Mouse (Mus musculus) cerebellum, adult 9-11 months (tissue): Measurements from ENCODE around the gene Abcg4.

Source experiments
- DNase-seq: peaks from one replicate; pipeline ENCODE4 v3.0.0; 2022

Gene Abcg4

GRCm38 (mm10) chr9:44269077-44269476 lies 19.3 kb downstream of the Abcg4 start:
- DNase-seq = no peak

- no peak for DNase-seq
Observed at GRCm38 (mm10) chr9:44268432-44268831, 20.0 kb downstream of the Abcg4 start, which contains the start of gene Nlrx1. Gene Nlrx1 (minus strand): TSS chr9:44268599.

DNA sequence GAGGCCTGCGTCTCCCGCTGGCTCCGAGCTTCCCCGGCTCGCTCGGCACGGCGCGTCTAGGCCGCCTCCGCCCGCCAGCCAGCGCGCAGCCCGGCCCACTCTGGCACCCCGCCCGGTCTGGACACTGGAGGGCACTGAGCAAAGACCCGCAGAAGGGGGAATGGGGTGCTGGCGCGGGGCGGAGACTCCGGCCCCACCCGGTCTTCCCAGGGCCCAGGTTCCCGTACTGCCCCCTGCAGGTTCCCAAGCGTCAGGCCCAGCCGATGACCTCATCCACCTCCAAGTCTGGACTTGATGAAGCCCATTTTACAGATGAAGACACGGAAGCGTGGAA lies 20.4 kb downstream of the Abcg4 start:
- DNase-seq = peak; percentile 88

DNA sequence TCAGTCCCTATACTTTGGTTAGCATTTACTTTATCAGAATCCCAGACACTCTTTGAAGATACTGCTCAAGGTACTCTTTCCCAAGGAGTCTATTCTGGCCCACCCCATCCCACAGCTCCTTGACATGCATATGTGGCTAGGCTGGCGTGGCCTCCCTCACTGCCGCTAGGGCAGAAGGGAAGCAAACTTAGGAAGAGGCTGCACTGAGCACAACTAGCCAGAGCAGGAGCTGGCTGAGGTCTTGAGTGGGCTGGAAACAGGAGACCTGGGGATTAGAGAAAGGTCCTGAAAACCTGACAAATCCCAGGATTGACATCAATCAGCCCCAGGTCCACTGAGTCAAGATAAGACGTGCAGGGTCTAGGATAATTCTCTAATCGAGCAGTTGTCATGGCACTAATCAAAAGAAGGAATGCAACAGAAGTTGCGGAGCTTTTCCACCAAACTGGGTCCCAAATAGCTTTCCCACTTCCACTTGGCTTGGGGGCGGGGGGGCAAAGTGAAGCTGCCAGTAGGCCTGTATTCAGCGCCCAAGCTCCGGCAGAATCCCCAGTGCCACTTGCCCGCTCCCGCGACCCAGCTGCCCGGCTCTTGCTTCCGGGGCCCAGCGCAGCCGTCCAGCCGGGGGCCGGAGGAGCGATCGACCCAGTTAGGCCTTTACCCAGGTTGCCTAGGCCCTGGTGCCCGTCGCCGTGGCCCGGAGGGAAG lies 20.9 kb downstream of the Abcg4 start:
- DNase-seq = no peak

GRCm38 (mm10) chr9:44266478-44267226 lies 21.8 kb downstream of the Abcg4 start:
- no peak for DNase-seq

- DNase-seq = no peak
Observed at GRCm38 (mm10) chr9:44261388-44261787, 27.0 kb downstream of the Abcg4 start.

- no peak for DNase-seq
Observed at GRCm38 (mm10) chr9:44259014-44259413, 29.4 kb downstream of the Abcg4 start.

GRCm38 (mm10) chr9:44256213-44256612 lies 32.2 kb downstream of the Abcg4 start:
- DNase-seq = no peak

DNA sequence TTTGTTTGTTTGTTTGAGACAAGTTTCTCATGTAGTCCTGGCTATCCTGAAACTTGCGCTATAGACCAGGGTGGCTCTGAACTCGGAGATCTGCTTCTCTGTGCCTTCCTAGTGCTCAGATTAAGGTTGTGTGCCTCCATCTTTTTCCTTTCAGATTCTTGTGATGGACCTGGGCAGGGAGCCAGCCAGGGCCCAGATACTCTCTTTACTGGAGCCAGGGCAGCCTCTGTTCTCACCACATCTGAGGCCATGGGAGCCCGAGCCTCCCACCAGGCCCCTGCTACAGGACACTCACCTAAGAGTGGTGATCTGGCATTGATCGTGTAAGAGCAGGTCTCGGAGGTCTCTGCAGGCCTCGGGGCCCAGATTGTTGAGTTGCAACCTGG lies 33.3 kb downstream of the Abcg4 start:
- no peak for DNase-seq

GRCm38 (mm10) chr9:44254508-44255135 lies 33.8 kb downstream of the Abcg4 start:
- DNase-seq = no peak

GRCm38 (mm10) chr9:44253441-44253840 lies 35.0 kb downstream of the Abcg4 start:
- DNase-seq = no peak

DNA sequence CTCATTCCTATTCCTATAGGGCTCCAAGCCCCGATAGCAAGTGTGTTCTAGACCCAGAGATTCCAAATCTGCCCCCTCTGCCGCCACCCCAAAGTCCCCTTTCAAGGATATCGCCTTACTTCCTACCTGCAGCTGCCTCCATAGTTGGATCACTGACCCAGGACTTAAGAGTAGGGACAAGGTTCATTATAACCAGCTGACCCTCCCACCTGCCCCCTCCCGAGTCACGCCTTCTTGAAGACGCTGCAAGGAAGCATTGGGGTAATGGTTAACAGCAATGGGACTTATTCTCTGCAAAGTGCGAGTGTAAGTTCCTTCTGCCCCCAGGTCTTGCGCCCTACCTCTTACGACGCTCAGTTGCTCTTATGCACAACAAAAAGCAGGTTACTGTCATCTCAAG lies 37.1 kb downstream of the Abcg4 start, which contains the start of gene Pdzd3:
Gene Pdzd3, minus strand, starts transcription at position 158 of the 400 bp plus-strand sequence.
- no peak for DNase-seq

DNA sequence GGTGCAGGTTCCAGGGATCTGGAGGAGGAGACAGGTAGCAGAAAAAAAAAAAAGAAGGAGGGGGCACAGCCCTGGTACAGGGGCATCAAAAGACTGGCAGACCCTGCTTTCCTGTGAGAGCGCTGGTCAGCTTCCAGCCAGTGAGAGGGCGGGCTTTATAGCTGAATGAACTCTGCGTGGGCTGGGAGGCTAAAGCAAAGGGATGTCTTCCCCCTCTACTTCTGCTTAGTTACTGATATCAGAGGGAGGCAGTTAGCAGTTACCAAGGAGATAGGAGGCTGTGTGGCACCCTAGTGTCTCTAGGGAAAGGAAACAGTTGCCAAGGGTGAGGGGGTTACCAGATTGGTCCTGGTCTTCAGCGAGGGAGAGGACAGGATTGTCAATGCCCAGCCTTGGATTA lies 38.0 kb downstream of the Abcg4 start:
- DNase-seq = no peak

DNA sequence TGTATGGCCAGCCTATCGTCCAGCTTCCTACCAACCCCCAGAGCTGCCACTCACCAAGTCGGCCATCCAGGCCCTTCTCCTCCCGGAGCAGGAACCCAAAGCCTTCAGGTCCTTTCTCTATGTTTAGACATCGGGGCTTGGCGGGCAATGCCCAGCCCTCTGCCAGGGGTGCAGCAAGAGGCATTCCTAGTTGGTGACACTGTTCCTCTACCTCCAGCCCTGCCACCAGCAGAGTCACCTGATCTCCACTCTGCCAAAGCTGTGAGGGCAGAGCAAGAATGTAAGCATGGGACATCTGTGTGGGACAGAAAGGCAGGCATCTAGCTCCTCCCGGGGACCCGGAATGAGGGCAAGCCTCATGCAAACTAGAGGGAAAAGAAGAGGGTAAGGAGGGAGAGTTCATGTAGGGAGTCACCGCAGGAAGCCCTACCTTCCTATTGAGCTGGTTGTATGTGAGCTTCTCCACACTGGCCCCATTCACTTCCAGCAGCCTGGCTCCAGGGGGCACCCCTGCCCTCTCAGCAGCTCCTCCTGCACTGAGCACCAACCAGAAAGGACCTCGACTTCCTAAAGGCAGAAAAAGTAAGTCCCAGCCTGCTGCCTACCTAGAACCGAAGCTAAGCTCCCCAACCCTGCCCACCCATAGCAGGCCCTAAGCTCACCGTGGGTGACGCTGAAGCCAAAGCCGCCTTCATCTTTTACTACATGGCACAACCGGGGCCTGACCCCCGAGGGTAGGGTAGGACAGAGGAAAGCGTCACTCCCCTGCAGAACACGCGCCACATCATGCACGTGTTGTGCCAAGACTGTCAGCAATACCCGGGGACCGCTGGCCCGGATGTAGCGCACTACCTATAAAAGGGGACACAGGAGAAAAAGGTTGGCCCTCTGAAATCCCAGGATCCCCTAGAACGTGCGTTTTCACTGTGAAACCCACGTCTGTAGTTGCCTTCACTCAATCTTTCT lies 39.0 kb downstream of the Abcg4 start:
- DNase-seq = no peak

DNA sequence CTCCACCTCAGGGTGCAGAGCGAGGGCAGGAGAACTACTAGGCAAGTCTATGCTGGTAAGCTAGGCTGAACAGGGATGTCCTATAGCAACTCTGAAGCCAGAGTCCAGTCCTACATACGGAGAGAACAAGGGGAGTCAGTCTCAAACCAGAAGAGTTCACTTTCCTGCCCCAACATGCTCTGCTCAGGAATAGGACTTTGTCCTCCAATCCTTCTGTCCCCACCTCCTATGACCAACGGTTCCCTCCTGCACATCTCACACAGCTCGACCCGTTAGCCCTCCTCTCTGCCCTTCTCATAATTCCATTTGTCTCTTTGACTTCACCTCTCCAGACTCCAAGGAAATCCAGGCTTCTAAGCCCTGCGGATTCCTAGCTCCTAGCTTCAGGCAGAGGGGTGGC lies 40.5 kb downstream of the Abcg4 start:
- no peak for DNase-seq

GRCm38 (mm10) chr9:44243621-44244020 lies 44.8 kb downstream of the Abcg4 start:
- no peak for DNase-seq

DNA sequence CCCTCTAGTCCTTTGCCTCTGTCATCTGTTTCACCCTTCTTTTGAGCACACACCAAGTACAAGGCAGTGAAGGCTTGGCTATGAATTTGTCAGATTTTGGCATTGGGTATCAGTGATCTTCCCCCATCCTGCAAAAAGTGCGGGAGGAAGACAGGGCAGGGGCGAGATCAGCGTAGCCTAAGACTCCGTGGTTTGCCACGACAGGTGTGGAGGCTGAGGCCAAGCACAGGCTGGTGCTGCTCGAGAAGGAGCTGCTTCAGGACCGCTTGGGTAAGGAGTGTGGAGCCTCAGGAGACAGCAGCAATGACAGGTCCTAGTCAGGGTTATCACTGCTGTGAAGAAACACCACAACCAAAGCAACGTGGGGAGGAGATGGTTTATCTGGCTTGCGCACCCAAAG lies 47.0 kb downstream of the Abcg4 start:
- no peak for DNase-seq

DNA sequence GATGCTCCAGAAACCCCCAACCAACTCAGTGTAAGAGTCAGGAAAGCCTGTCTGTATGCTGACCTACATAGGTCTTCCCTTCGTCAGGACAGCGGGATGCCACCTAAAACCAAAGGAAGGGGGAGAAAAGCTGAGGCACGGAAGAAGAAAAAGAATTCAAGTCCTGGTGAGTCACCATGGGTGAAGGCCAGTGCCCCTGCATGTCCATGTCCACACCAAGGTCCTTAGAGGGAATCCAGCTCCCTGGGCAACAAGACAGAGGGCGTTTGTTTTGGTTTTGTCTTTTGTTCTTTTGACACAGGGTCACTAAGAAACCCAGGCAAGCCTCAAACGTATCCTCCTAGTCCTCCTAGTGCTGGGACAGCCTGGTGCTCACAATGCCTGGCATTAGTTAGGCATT lies 47.5 kb downstream of the Abcg4 start:
- no peak for DNase-seq

DNA sequence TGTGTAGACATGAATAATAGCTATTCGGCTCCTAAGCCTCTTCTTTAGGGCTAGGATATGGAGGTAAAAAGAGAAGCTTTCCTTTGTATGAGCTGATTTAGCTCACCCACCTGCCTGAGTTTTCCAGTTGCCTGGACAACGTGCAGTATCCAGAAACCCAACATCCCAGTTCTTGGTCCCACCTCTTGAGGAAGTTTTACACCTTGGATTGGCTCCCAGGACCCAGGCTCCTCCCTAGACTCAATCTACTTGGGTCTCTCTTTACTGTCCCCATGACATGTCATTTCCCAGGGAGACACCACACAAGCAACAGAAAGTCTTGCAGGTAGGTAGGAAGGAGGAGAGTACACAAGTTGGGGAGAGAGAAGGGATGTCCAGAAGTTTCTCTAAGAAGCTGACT lies 48.0 kb downstream of the Abcg4 start, which contains the start of gene Ccdc153:
Gene Ccdc153, plus strand, starts transcription at position 278 of the 400 bp plus-strand sequence.
- DNase-seq = no peak

GRCm38 (mm10) chr9:44239447-44239846 lies 49.0 kb downstream of the Abcg4 start:
- no peak for DNase-seq

GRCm38 (mm10) chr9:44238501-44239190 lies 49.8 kb downstream of the Abcg4 start:
- DNase-seq = no peak

DNA sequence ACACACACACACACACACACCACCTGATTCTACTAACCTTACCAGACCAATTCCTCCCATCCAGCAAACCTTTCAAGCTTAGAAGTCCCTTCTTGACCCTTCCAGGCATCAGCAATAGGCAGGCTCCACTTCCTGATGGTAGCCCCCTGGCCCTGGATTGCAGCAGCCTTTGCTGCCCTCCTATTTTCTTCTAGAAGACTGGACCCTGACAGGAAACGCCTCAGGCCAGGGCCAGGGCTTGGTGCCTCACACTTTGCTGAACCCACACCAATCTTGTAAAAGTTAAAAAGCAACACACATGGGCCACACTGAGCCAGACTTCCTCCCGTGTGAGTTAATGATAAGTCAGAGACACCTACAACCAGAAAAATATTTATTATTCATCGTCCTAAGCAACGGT lies 51.3 kb downstream of the Abcg4 start:
- no peak for DNase-seq
